Comparison of ENCODE assay signal across 26 mouse cellular contexts in genomic region chr13:94471009-94471672, GRCm38 (mm10).
"Had no signal": no experiment of that assay in that cellular context is flagged by ENCODE, and none has a peak within 500 bp of the region (broad histone marks: within the 10 kb centered on the region; RNA-seq: fewer than 3 reads in every experiment).

No protein-coding gene starts in this region.

- H3K27me3 ChIP-seq: heart, embryonic 13.5 days; heart, embryonic 15.5 days; hindbrain, embryonic 13.5 days; hindbrain, embryonic 15.5 days; kidney, embryonic 15.5 days; limb, embryonic 13.5 days; limb, embryonic 15.5 days had no signal

- H3K9ac ChIP-seq: heart, embryonic 13.5 days; heart, embryonic 15.5 days; hindbrain, embryonic 13.5 days; hindbrain, embryonic 15.5 days; kidney, embryonic 15.5 days; limb, embryonic 13.5 days; limb, embryonic 15.5 days had no signal

- H3K9me3 ChIP-seq: heart, embryonic 13.5 days; heart, embryonic 15.5 days; hindbrain, embryonic 13.5 days; hindbrain, embryonic 15.5 days; kidney, embryonic 15.5 days; limb, embryonic 13.5 days; limb, embryonic 15.5 days had no signal

- H3K27ac ChIP-seq: heart, adult 2 months; heart, embryonic 13.5 days; heart, embryonic 15.5 days; hindbrain, embryonic 13.5 days; hindbrain, embryonic 15.5 days; hindbrain, postnatal 0 days; kidney, embryonic 15.5 days; kidney, postnatal 0 days; limb, embryonic 13.5 days; limb, embryonic 15.5 days had no signal

- H3K4me1 ChIP-seq: heart, embryonic 15.5 days; hindbrain, embryonic 13.5 days; hindbrain, embryonic 15.5 days; kidney, embryonic 15.5 days; limb, embryonic 13.5 days; limb, embryonic 15.5 days had no signal

- DNase-seq: gastrocnemius, postnatal 14 days; gastrocnemius, postnatal 36 days; heart, adult 11 months; heart, adult 2 months; heart, postnatal 14 days; heart, postnatal 36 days; kidney, adult 11 months; kidney, adult 2 months; kidney, adult 9 months; kidney, postnatal 14 days; kidney, postnatal 36 days; layer of hippocampus, adult 9-11 months; layer of hippocampus, postnatal 36 days; left cerebral cortex, postnatal 4 days had no signal

- H3K4me3 ChIP-seq: heart, adult 2 months; heart, embryonic 13.5 days; heart, embryonic 15.5 days; hindbrain, embryonic 13.5 days; hindbrain, embryonic 15.5 days; kidney, embryonic 15.5 days; limb, embryonic 13.5 days; limb, embryonic 15.5 days had no signal

- H3K4me2 ChIP-seq: heart, embryonic 11.5 days; heart, embryonic 13.5 days; heart, embryonic 15.5 days; hindbrain, embryonic 13.5 days; hindbrain, embryonic 15.5 days; kidney, embryonic 15.5 days; limb, embryonic 13.5 days; limb, embryonic 15.5 days; liver, embryonic 11.5 days had no signal

- H3K36me3 ChIP-seq: hindbrain, embryonic 15.5 days had no signal

- ATAC-seq: hindbrain, postnatal 0 days; intestine, embryonic 16.5 days had no signal
